In the genomic region with DNA sequence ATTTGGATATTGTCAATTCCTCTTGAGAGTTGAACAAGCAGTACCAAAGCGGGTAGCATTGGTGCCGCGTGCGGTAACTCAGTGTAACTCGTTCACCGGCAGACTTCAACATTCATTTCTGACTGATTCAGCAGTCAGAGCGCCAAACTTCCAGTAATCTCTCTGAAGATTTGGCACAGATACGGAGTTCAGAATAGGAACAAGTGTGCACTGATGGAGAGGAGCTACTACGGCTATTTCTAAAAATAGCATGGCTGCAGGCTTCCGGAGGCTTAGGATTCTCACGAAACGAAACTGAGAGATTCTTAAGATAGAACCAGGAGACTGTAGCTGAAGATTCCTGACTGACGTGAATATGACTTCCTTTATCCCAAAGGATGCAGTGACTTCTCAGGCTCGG, we compare ENCODE assay signal across 8 mouse cellular contexts.
DNase-seq lines count a peak whose midpoint lies in the region; ATAC-seq and TF ChIP-seq lines count a peak whose summit lies in the region.

No protein-coding gene starts in this region.

- no peak overlapping the region for H3K4me3 ChIP-seq in hindbrain, postnatal 0 days (ENCODE audit: low read length)
- H3K4me3 ChIP-seq in hindbrain, embryonic 11.5 days (ENCODE audit: low read depth, low read length): no peak overlapping the region
- H3K4me3 ChIP-seq in cortical plate, adult 2 months (ENCODE audit: insufficient read depth, low read length): peak overlapping the region; percentile 31

- H3K36me3 ChIP-seq in hindbrain, postnatal 0 days (ENCODE audit: insufficient read depth, low read length): no peaks in the 10 kb centered on the region
- no peaks in the 10 kb centered on the region for H3K36me3 ChIP-seq in hindbrain, embryonic 11.5 days (ENCODE audit: control insufficient read depth, insufficient read depth, low read length)

- H3K4me2 ChIP-seq in hindbrain, postnatal 0 days (ENCODE audit: low read depth, low read length): peak overlapping the region; percentile 21; the same call in 1 of the 2 replicates
- H3K4me2 ChIP-seq in hindbrain, embryonic 11.5 days (replicated peaks; ENCODE audit: low read depth, low read length): no peak overlapping the region

- intact Hi-C loops in left cerebral cortex, postnatal 4 days (cut with DNase I): no loop called here

- no peaks in the 10 kb centered on the region for H3K9me3 ChIP-seq in hindbrain, postnatal 0 days (ENCODE audit: low read length)
- H3K9me3 ChIP-seq in hindbrain, embryonic 11.5 days (ENCODE audit: control insufficient read depth, low read length): no peaks in the 10 kb centered on the region

- peak overlapping the region; percentile 45; the same call in 1 of the 2 replicates for H3K27ac ChIP-seq in hindbrain, postnatal 0 days
- no peak overlapping the region for H3K27ac ChIP-seq in hindbrain, embryonic 11.5 days (ENCODE audit: low read depth, low read length)
- H3K27ac ChIP-seq in cortical plate, adult 2 months (ENCODE audit: insufficient read depth, low read length): no peak overlapping the region

- no peaks in the 10 kb centered on the region for H3K27me3 ChIP-seq in hindbrain, postnatal 0 days (ENCODE audit: insufficient read depth, low read length)
- H3K27me3 ChIP-seq in hindbrain, embryonic 11.5 days (ENCODE audit: control insufficient read depth, insufficient read depth, low read length): no peaks in the 10 kb centered on the region

- H3K4me1 ChIP-seq in hindbrain, postnatal 0 days (ENCODE audit: insufficient read depth, low read length): no peaks in the 10 kb centered on the region; the same call in 1 of the 2 replicates
- 0 out of 2 replicates have a peak, but pooled peaks cover 2% of the 10 kb centered on the region for H3K4me1 ChIP-seq in hindbrain, embryonic 11.5 days (replicated peaks; ENCODE audit: control insufficient read depth, insufficient read depth, low read length)
- peaks cover 5% of the 10 kb centered on the region; the same call in 1 of the 2 replicates for H3K4me1 ChIP-seq in cortical plate, adult 2 months (ENCODE audit: control insufficient read depth, insufficient read depth, low read length)

- H3K9ac ChIP-seq in hindbrain, postnatal 0 days (replicated peaks; ENCODE audit: low read length): no peak overlapping the region
- no peak overlapping the region for H3K9ac ChIP-seq in hindbrain, embryonic 11.5 days (ENCODE audit: low read depth, low read length)

- ATAC-seq in hindbrain, postnatal 0 days: no peak
- ATAC-seq in hindbrain, embryonic 11.5 days (ENCODE audit: low FRiP score): no peak
- ATAC-seq in megakaryocyte-erythroid progenitor cell, adult 5-6 weeks (replicated peaks; ENCODE audit: low FRiP score, low TSS enrichment, poor library complexity, severe bottlenecking): no peak

- 66% methylated on average over 14 of the region's 14 CpGs for WGBS in hindbrain, postnatal 0 days
- 93% methylated on average over 14 of the region's 14 CpGs for WGBS in hindbrain, embryonic 11.5 days

- peak; percentile 38 to 44 for DNase-seq in cerebellum, postnatal 10 days
- DNase-seq in cerebellum, adult 9-10 months: no peak
- peak; percentile 51 for DNase-seq in hindbrain, postnatal 0 days (ENCODE audit: low spot score)
- no peak for DNase-seq in hindbrain, embryonic 11.5 days (ENCODE audit: low spot score)
- DNase-seq in left cerebral cortex, postnatal 4 days: peak; percentile 5
- no peak for DNase-seq in MN1 (ENCODE audit: low spot score)

- no peak for TF ChIP-seq POLR2A in cortical plate, adult 2 months (IDR thresholded peaks at IDR 0.05; ENCODE audit: extremely low read depth, insufficient read depth, low read length)

- TF ChIP-seq CTCF in hindbrain, postnatal 0 days (IDR thresholded peaks at IDR 0.05; ENCODE audit: low read depth): no peak
- TF ChIP-seq CTCF in cortical plate, adult 2 months (IDR thresholded peaks at IDR 0.05; ENCODE audit: extremely low read depth, insufficient read depth, low read length): no peak

Comparison
In these comparisons a context has a peak if more than half of its experiments do, and no peak if none do; other contexts are left out.
1. DNase-seq: peak in cerebellum, postnatal 10 days (2 of 2), hindbrain, postnatal 0 days (single experiment) and left cerebral cortex, postnatal 4 days (single experiment); none in cerebellum, adult 9-10 months (single experiment), hindbrain, embryonic 11.5 days (single experiment) and MN1 (single experiment).